Mouse (Mus musculus): ENCODE data around the gene Notch4. TPM values are rescaled to one million over a fixed set of nuclear protein-coding genes. Genes with fewer than 3 reads are reported as not detected.
A peak's percentile ranks its signal among the peaks of the same experiment; 100 is the strongest.

Notch4 gene
- polyA plus RNA-seq, 1 experiment from 2014 or later, result 6.1 TPM

DNA sequence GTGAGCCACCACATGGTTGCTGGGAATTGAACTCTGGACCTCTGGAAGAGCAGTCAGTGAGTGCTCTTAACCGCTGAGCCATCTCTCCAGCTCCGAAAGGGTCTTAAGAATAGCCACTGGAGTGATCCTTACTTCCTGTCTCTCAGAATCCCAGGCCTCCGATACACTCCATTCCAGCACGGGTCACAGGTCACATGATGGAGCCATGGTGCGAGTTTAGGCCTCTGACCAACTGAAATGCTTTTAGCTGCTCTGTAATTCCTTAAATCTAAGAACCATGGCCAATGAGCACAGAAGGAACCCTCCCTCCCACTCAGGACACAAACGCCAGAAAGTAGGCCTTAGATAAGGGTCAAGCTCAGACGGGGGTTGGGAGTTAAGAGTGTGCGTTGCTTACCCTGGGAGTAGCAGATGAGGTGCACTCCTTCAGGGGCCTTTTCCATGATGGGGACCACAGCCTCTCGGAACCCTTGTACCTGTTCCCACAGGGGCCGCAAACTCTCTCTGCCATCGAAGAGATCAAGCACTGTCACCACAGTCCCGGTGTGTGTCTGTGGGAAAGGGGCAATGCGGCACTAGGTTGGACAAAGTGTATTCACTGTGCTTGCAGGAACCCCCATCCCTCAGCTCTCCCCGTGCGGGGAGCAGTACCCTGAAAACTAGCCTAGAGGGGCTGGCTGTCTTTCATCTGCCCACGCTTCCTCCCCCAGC lies 62.1 kb downstream of the Notch4 start:
- WGBS, result 47% methylated on average over 16 of the region's 16 CpGs
- Histone ChIP-seq H3K9me3 (ENCODE audit: control insufficient read depth, low read length) (no peaks in the 10 kb centered on the region), H3K4me2 (ENCODE audit: low read length) (peak overlapping the region; percentile 84), H3K4me1 (ENCODE audit: control insufficient read depth, insufficient read depth, low read depth, low read length) (peaks cover 35% of the 10 kb centered on the region), H3K27ac (ENCODE audit: low read depth, low read length) (peak overlapping the region; percentile 95), H3K9ac (ENCODE audit: low read depth, low read length) (peak overlapping the region; percentile 76), H3K4me3 (ENCODE audit: low read length) (peak overlapping the region; percentile 62), H3K27me3 (replicated peaks; ENCODE audit: control insufficient read depth, insufficient read depth, low read length) (no peaks in the 10 kb centered on the region), H3K36me3 (ENCODE audit: control insufficient read depth, insufficient read depth, low read length) (0 out of 2 replicates have a peak, but pooled peaks cover 8% of the 10 kb centered on the region)
- ATAC-seq, result no peak

DNA sequence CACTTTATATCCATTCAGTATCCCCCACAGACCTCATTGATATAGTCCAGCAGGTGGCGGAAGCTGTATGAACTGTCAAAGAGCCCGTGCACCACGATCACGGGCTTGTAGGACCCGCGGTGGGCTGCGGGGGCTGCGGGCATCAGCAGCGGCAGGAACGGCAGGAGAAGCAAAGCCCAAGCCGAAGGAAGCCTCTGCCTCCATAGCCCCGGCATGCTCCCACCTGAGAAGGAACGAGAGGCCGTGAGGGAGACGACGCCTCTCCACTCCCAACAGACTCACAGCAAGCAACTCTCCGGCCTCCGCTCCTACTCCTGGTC lies 62.7 kb downstream of the Notch4 start:
- Histone ChIP-seq H3K4me1 (ENCODE audit: control insufficient read depth, insufficient read depth, low read depth, low read length) (peaks cover 37% of the 10 kb centered on the region), H3K36me3 (ENCODE audit: control insufficient read depth, insufficient read depth, low read length) (0 out of 2 replicates have a peak, but pooled peaks cover 8% of the 10 kb centered on the region), H3K9ac (ENCODE audit: low read depth, low read length) (peak overlapping the region; percentile 76), H3K9me3 (ENCODE audit: control insufficient read depth, low read length) (no peaks in the 10 kb centered on the region), H3K4me3 (ENCODE audit: low read length) (peak overlapping the region; percentile 62), H3K27me3 (replicated peaks; ENCODE audit: control insufficient read depth, insufficient read depth, low read length) (peaks cover 2% of the 10 kb centered on the region; the same call in 1 of the 2 replicates), H3K27ac (ENCODE audit: low read depth, low read length) (peak overlapping the region; percentile 95), H3K4me2 (ENCODE audit: low read length) (peak overlapping the region; percentile 84)
- 0% methylated on average over 16 of the region's 18 CpGs for WGBS
- peak; percentile 44 for ATAC-seq

DNA sequence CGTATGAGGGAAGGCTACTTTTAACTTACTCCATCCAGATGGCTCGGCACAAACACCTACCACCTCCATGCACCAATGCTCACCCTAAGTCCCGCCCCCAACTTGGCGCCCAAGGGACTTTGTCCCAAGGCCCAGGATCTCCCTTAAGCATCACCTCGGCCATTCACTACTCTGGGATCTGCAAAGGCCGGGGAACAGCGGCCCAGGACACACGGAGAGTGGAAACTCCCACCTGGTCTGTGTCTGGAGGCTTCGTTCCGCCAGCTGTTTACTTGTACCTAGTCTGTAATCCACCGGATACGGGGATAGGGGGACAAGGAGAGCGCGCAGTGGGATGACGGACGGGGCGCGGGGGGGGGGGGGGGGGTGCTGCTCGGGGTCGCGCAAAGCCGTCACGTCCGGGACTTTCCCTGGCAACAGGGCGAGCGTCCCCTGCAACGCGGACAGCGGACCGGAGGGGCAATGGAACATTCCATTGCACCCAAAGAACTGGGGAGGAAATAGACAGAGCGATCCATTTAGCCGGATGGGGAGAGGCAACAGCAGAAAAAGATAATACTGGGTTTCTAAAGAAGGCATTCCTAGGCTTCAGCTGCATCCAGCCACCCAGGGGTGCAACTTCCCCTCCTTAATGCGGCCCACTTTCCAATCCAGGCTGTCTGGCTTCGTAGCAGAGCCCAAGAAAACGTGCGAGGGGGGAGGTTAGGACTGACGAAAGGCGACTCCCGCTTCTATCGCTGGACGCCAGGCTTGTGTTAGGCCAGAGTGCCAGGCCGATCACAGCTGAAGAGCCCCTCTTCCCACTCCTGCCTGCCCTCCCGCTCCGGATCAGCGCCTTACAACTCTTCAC lies 63.2 kb downstream of the Notch4 start:
- Histone ChIP-seq H3K27me3 (replicated peaks; ENCODE audit: control insufficient read depth, insufficient read depth, low read length) (peaks cover 3% of the 10 kb centered on the region; the same call in 1 of the 2 replicates), H3K9ac (ENCODE audit: low read depth, low read length) (peak overlapping the region; percentile 76), H3K4me1 (ENCODE audit: control insufficient read depth, insufficient read depth, low read depth, low read length) (peaks cover 43% of the 10 kb centered on the region), H3K9me3 (ENCODE audit: control insufficient read depth, low read length) (no peaks in the 10 kb centered on the region), H3K36me3 (ENCODE audit: control insufficient read depth, insufficient read depth, low read length) (0 out of 2 replicates have a peak, but pooled peaks cover 8% of the 10 kb centered on the region), H3K4me3 (ENCODE audit: low read length) (peak overlapping the region; percentile 62), H3K4me2 (ENCODE audit: low read length) (peak overlapping the region; percentile 84), H3K27ac (ENCODE audit: low read depth, low read length) (peak overlapping the region; percentile 95)
- peak; percentile 81 for ATAC-seq
- WGBS, result under 1% methylated on average over 43 of the region's 45 CpGs

DNA sequence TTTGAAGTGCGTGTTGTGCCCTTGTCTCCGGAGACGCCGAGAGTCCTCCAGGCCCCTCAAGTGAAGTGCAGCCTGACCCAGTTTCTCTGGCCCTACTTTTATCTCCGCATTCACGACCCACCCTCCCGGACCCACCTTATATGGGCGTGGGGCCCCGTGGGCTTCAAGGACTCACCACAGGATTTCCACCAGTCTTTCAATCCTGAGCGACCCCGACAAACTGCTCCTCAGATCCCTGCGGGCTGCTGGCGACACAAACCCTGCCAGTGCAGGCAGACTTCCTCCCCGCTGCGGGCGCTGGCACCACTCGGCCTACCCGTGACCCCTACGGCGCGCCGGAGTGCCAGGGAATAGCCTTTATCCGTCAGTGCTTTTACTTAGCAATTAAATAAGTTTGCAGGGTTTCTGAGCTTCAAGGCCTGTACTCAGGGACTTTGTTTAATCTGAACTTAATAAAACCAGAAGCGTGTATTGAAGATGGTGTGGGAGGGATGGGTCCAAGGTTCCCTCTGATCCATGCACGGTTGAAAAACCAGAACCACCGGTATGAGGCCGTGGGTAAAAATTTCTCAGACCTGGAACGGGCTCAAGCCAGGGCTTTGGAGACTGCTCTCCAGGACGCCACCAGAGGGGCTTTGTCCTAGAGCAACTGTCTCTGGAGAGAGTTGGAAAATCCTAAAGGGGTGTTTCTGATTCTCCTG lies 64.0 kb downstream of the Notch4 start, which contains the start of gene Ppt2:
Gene Ppt2, minus strand, starts transcription at position 568 of the 701 bp plus-strand sequence.
- Histone ChIP-seq H3K4me1 (ENCODE audit: control insufficient read depth, insufficient read depth, low read depth, low read length) (peaks cover 45% of the 10 kb centered on the region), H3K27ac (ENCODE audit: low read depth, low read length) (peak within 1 kb of the TSS; percentile 95), H3K27me3 (replicated peaks; ENCODE audit: control insufficient read depth, insufficient read depth, low read length) (peaks cover 3% of the 10 kb centered on the region; the same call in 1 of the 2 replicates), H3K4me3 (ENCODE audit: low read length) (peak within 1 kb of the TSS; percentile 62), H3K9me3 (ENCODE audit: control insufficient read depth, low read length) (no peaks in the 10 kb centered on the region), H3K36me3 (ENCODE audit: control insufficient read depth, insufficient read depth, low read length) (0 out of 2 replicates have a peak, but pooled peaks cover 3% of the 10 kb centered on the region), H3K9ac (ENCODE audit: low read depth, low read length) (peak within 1 kb of the TSS; percentile 76), H3K4me2 (ENCODE audit: low read length) (peak within 1 kb of the TSS; percentile 84)
- ATAC-seq, result no peak
- WGBS, result 4% methylated on average over 29 of the region's 29 CpGs

DNA sequence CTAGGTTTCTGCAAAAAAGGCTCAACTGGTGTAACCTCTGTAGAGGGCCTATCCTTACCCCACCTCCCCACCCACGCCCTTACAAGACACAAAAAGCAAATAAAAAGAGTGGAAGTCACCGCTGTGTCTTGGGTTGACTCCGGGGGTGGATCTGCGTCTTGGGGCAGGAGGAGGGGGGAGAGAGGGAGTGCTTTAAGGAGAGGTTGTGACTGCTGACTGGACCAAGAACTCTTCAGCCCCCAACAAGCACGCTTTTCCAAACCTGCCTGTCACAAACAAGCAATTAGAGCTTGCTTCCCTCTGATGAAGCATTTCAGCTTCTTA lies 64.5 kb downstream of the Notch4 start:
- WGBS, result 24% methylated on average over 5 of the region's 5 CpGs
- peak overlapping the region; percentile 61 for H3K9ac ChIP-seq (ENCODE audit: low read depth, low read length)
- 0 out of 2 replicates have a peak, but pooled peaks cover under 1% of the 10 kb centered on the region for H3K36me3 ChIP-seq (ENCODE audit: control insufficient read depth, insufficient read depth, low read length)
- H3K4me3 ChIP-seq (ENCODE audit: low read length), result peak overlapping the region; percentile 62
- peak overlapping the region; percentile 55 for H3K27ac ChIP-seq (ENCODE audit: low read depth, low read length)
- peaks cover 3% of the 10 kb centered on the region; the same call in 1 of the 2 replicates for H3K27me3 ChIP-seq (replicated peaks; ENCODE audit: control insufficient read depth, insufficient read depth, low read length)
- H3K4me1 ChIP-seq (ENCODE audit: control insufficient read depth, insufficient read depth, low read depth, low read length), result peaks cover 45% of the 10 kb centered on the region
- no peaks in the 10 kb centered on the region for H3K9me3 ChIP-seq (ENCODE audit: control insufficient read depth, low read length)
- no peak for ATAC-seq
- peak overlapping the region; percentile 84 for H3K4me2 ChIP-seq (ENCODE audit: low read length)

DNA sequence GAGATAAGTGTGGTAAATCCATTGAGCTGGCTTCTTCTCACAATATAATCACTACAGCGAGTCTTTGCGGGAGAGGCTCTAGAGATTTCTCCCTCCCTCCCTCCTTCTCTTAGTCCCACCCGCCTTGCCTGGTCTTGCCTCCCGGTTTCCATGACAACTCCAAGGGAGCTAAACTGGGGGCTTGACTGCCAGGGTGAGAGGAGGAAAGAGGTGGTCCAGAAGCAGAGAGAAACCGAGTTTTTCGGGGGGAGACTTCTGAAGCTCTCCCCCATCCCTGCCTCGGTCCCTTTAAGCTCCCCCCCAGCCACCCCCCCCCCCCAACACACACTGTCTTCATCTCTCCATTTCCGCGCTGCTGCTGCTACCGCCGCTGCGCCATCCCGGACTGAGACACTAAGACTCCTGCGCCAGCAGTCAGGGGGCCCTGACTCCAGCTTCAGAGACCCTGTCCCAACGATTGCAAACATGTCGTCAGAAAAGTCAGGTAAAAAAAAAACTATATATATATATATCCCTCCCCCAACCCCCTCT lies 65.2 kb downstream of the Notch4 start, which contains the start of gene Prrt1:
Gene Prrt1, plus strand, starts transcription at position 313 of the 531 bp plus-strand sequence.
- peak within 1 kb of the TSS; percentile 62 for H3K4me3 ChIP-seq (ENCODE audit: low read length)
- no peaks in the 10 kb centered on the region for H3K9me3 ChIP-seq (ENCODE audit: control insufficient read depth, low read length)
- peak within 1 kb of the TSS; percentile 95 for H3K27ac ChIP-seq (ENCODE audit: low read depth, low read length)
- ATAC-seq, result peak; percentile 51
- peak within 1 kb of the TSS; percentile 84 for H3K4me2 ChIP-seq (ENCODE audit: low read length)
- H3K27me3 ChIP-seq (replicated peaks; ENCODE audit: control insufficient read depth, insufficient read depth, low read length), result peaks cover 3% of the 10 kb centered on the region; the same call in 1 of the 2 replicates
- no peaks in the 10 kb centered on the region for H3K36me3 ChIP-seq (ENCODE audit: control insufficient read depth, insufficient read depth, low read length)
- 2% methylated on average over 16 of the region's 16 CpGs for WGBS
- peaks cover 45% of the 10 kb centered on the region for H3K4me1 ChIP-seq (ENCODE audit: control insufficient read depth, insufficient read depth, low read depth, low read length)
- peak within 1 kb of the TSS; percentile 76 for H3K9ac ChIP-seq (ENCODE audit: low read depth, low read length)

DNA sequence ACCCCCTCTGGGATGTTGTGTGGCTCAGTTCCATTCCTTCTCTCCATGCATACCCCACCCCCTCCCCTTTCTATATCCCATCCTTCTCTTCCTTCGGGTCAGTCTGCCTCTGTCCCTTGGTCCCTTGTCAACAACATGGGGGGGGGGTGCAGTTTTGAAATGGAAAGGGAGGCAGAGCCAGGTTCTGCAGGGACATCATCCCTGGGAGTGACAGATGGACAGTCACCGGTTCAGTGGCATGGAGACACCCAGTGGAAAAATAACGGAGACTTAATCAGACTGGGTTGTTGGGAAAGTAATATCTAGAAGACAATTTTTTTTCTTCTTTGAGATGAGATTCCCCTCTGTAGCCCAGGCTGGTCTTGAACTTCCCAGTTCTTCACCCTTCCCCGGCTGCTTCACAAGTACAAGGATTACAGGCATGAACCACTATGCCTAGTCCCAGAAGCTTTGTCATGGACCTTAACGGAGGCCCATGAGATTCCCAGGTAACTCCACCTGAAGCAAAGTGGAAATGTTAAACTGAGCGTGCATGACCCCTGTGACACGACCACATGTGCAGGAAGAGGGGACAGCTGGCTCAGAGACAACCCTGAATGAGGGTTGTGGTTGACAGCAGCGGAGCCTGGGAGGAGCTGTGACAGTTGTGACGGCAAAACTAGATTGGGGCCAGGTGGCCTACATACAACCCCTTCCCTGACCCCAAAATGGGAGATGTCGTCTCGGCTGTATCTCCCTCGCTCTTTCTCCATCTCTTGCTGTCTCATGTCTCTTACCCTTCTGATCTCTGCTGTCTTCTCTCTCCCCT lies 65.9 kb downstream of the Notch4 start:
- WGBS, result 17% methylated on average over 12 of the region's 12 CpGs
- Histone ChIP-seq H3K4me3 (ENCODE audit: low read length) (peak overlapping the region; percentile 62), H3K9ac (ENCODE audit: low read depth, low read length) (peak overlapping the region; percentile 65), H3K4me2 (ENCODE audit: low read length) (peak overlapping the region; percentile 84), H3K27me3 (replicated peaks; ENCODE audit: control insufficient read depth, insufficient read depth, low read length) (peaks cover 3% of the 10 kb centered on the region; the same call in 1 of the 2 replicates), H3K9me3 (ENCODE audit: control insufficient read depth, low read length) (no peaks in the 10 kb centered on the region), H3K4me1 (ENCODE audit: control insufficient read depth, insufficient read depth, low read depth, low read length) (peaks cover 45% of the 10 kb centered on the region), H3K36me3 (ENCODE audit: control insufficient read depth, insufficient read depth, low read length) (no peaks in the 10 kb centered on the region), H3K27ac (ENCODE audit: low read depth, low read length) (peak overlapping the region; percentile 19; the same call in 1 of the 2 replicates)
- no peak for ATAC-seq

DNA sequence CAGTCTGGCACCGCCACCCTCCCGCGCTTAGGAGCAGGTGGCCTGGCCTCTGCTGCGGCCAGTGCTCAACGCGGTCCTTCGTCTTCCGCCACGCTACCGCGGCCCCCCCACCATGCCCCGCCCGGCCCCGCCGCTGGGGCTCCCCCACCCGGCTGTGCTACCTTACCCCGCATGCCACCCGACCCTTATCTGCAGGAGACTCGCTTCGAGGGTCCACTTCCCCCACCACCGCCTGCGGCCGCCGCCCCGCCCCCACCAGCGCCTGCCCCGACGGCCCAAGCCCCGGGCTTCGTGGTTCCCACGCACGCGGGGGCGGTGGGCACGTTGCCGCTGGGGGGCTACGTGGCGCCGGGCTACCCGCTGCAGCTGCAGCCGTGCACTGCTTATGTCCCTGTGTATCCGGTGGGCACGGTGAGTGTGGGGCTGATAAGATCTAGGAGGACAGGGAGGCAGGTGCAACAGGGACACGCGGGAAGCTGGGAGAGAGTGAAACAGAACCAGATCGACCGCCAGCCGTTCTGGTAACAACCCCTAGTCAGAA lies 66.8 kb downstream of the Notch4 start:
- ATAC-seq, result no peak
- no peak overlapping the region for H3K27ac ChIP-seq (ENCODE audit: low read depth, low read length)

More for the DNA sequence above, 66.8 kb downstream of the Notch4 start:
- peak overlapping the region; percentile 65 for H3K9ac ChIP-seq (ENCODE audit: low read depth, low read length)
- H3K36me3 ChIP-seq (ENCODE audit: control insufficient read depth, insufficient read depth, low read length), result no peaks in the 10 kb centered on the region
- H3K9me3 ChIP-seq (ENCODE audit: control insufficient read depth, low read length), result no peaks in the 10 kb centered on the region
- H3K4me3 ChIP-seq (ENCODE audit: low read length), result peak overlapping the region; percentile 62
- WGBS, result 3% methylated on average over 43 of the region's 48 CpGs
- peaks cover 3% of the 10 kb centered on the region; the same call in 1 of the 2 replicates for H3K27me3 ChIP-seq (replicated peaks; ENCODE audit: control insufficient read depth, insufficient read depth, low read length)
- H3K4me1 ChIP-seq (ENCODE audit: control insufficient read depth, insufficient read depth, low read depth, low read length), result peaks cover 45% of the 10 kb centered on the region
- peak overlapping the region; percentile 84 for H3K4me2 ChIP-seq (ENCODE audit: low read length)

Data from hindbrain, embryonic 16.5 days (tissue).